Mouse (Mus musculus) gastrocnemius, adult 18-20 months (tissue): ENCODE results near the gene Derl3. TPM values are rescaled to one million over a fixed set of nuclear protein-coding genes. Genes with fewer than 3 reads are reported as not detected.
A peak's percentile ranks its signal among the peaks of the same experiment; 100 is the strongest.

Source experiments
- DNase-seq: peaks from one replicate; pipeline ENCODE4 v3.0.0; 2021; ENCODE audit warnings: low spot score
- total RNA-seq, 2 experiments: library from RNA; stranded (reverse); gene quantifications; 2 replicates each; pipeline ENCODE4 v1.2.3; 2021

Derl3 gene
- total RNA-seq, 2 experiments from 2014 or later = 0.38 TPM; not detected in 1

DNA sequence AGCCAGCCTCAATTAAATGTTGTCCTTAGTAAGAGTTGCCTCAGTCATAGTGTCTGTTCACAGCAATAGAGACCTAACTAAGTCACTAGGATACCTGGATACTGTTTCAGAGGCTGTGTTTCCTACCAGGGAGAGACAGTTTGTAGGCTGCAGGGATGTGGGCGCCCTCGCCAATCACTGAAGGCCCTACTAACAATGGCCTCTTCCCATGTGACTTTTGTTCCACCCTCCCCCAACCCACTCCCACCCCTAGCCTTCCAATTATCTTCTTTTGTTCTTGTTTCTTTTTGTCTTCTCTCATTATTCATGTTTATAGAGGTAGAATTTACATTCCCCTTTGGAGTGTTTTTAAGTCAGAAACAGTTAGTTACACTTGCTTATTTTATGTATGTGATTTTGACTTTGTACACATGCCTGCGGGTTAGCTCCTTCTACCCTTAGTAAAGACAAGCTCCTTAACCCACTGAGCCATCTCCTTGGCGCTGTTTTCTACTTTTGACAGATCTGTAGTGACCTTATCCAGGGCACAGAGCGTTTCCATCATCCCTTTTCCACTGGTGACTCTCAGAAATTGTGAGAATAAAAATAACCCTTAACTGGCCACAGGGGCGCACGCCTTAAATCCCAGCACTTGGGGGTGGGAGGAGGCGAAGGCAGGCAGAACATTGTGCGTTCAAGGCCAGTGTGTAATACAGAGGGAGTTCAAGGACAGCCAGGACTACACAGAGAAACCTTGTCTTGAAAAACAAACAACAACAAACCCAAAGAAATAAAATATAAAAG is 48.0 kb downstream of the Derl3 start:
- no peak for DNase-seq

- DNase-seq = no peak
These were observed 49.7 kb downstream of the Derl3 start, which contains the start of gene Vpreb3 for GRCm38 (mm10) chr10:75942736-75943477. TSS of gene Vpreb3 (plus strand) at chr10:75943057.

DNA sequence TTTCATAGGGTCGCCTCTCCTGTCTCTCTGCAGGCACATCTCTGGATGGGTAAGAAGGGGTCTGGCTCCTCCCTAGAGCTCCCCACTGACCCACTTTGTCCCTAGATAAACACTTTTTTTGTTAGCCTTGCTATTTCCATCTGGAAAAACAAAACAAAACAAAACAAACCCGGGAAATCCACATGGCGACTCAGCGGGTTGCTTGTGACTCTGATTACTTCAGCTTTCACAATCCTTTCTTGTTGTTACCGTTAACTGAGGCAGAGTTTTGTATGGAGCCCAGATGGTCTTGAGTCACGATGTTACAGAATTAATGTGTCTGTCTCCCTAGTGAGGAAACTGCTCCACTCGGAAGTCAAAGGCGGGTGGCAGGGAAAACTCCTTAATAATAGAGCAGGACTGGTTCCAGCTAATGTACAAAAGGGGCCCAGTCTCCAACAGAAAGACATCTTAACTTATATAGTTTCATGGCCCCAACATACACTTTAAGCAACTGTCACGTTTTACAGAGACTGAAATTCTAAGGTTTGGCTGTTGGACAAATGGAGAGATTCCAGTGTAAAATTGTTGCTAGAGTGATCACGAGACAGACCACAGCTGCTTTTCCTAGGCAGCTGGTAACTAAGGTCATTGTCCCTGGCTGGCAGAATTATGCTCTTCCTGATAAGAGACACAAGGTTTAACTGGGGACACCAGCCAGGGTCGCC is 51.0 kb downstream of the Derl3 start:
- DNase-seq = peak; percentile 21

DNA sequence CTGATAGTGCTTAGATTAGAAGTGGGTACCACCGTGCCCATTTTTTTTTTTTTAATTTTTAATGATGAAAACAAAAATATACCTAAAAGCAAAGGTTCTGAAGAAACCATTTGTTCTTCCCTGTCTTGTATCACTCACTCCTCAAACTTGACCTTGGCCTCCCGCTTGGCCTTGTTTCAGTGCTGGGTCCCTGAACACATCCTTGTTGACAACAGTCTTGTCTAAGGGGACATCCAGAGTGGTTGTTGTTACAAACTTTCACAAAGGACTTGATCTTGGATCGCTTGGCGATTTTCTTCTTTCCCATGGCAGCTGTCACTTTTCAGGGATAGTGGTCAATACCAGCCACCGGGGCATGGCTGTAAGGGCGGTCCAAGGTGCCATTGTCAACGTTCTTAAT is 52.0 kb downstream of the Derl3 start:
- no peak for DNase-seq

Other genes starting within 250 kb of the Derl3 start
- gene Susd2, start 249.4 kb upstream of the Derl3 start, total RNA-seq = 1 to 10 TPM; 1.8 to 2.3 TPM
- gene Cabin1, start 129.1 kb upstream of the Derl3 start, total RNA-seq = 1 to 10 TPM; 7.7 to 8.0 TPM
- 10 to 100 TPM; 30.6 to 38.3 TPM for gene Ddt, start 120.0 kb upstream of the Derl3 start, total RNA-seq
- not detected for gene Gm20441, start 112.5 kb upstream of the Derl3 start, total RNA-seq
- gene Gstt3, start 112.0 kb upstream of the Derl3 start, total RNA-seq = 1 to 10 TPM; 1.8 to 2.5 TPM
- gene Gstt1, start 94.8 kb upstream of the Derl3 start, total RNA-seq = 1 to 10 TPM; 6.0 to 8.0 TPM
- gene Gstt4, start 70.9 kb upstream of the Derl3 start, total RNA-seq = not detected
- 1 to 10 TPM; 2.6 to 3.4 TPM for gene Gstt2, start 56.0 kb upstream of the Derl3 start, total RNA-seq
- 100 to 1,000 TPM; 150 to 158 TPM for gene Mif, start 33.2 kb upstream of the Derl3 start, total RNA-seq
- 10 to 100 TPM; 14.2 to 16.6 TPM for gene Smarcb1, start 28.2 kb downstream of the Derl3 start, total RNA-seq
- 1,000 to 10,000 TPM; 1,419 to 1,763 TPM for gene Chchd10, start 39.7 kb downstream of the Derl3 start, total RNA-seq
- 1 to 10 TPM; 1.8 to 2.6 TPM for gene Mmp11, start 43.1 kb downstream of the Derl3 start, total RNA-seq
- not detected for gene Gm867, start 47.3 kb downstream of the Derl3 start, total RNA-seq
- not detected for gene Vpreb3, start 49.6 kb downstream of the Derl3 start, total RNA-seq
- not detected for gene Gm5134, start 61.1 kb downstream of the Derl3 start, total RNA-seq
- gene Zfp280b, start 139.2 kb downstream of the Derl3 start, total RNA-seq = 1 to 10 TPM; 8.0 to 10.0 TPM
- not detected for gene Slc5a4b, start 217.5 kb downstream of the Derl3 start, total RNA-seq